Mouse (Mus musculus): ENCODE measurements around the gene Olr1.

The Olr1 gene

DNA sequence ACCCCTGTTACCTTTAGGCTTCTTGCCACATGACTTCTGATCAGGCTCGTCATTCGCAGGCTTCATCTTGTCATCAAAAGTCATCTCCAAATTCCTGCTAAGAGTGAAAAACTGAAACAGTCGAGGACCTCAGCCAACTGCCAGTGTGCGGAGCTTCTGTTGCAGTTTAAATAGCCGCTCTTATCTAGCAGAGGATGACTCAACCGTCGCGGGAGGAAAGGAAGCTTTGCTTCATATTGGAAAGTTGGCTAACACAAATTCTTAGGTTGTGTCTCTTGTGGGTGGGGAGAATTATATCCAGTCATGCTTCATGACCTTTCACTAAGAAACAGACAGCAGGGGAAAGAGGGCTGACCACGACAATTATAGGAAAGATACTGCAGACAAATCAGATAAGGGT, at the start of gene Olr1:
Olr1 (minus strand) TSS at position 142 of the 400 bp plus-strand sequence.
- no peak for DNase-seq

GRCm38 (mm10) chr6:129548009-129548408, 41.0 kb upstream of the Olr1 start:
- DNase-seq: no peak

DNA sequence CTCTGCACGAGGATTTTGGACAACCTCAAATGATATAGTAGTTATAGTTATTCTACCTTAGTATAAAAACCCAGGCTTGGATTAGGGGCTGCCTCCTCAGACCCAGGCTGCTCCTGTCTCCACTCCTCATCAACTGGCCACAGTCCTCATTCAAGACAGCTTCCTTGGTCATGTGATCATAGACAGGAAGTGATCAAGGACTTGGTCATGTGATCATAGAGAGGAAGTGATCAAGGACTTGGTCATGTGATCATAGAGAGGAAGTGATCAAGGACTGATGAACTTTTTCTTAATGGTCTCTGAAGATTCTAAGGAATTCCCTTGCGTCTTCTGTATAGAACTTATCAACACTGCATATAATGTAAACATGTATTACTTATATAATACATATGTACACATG, 40.3 kb upstream of the Olr1 start:
- DNase-seq: no peak

- peak; percentile 47 for DNase-seq
Observed at GRCm38 (mm10) chr6:129543709-129544606, 37.0 kb upstream of the Olr1 start.

- DNase-seq: no peak
Observed at GRCm38 (mm10) chr6:129542540-129542939, 35.6 kb upstream of the Olr1 start.

- no peak for DNase-seq
Observed at GRCm38 (mm10) chr6:129541931-129542330, 35.0 kb upstream of the Olr1 start.

DNA sequence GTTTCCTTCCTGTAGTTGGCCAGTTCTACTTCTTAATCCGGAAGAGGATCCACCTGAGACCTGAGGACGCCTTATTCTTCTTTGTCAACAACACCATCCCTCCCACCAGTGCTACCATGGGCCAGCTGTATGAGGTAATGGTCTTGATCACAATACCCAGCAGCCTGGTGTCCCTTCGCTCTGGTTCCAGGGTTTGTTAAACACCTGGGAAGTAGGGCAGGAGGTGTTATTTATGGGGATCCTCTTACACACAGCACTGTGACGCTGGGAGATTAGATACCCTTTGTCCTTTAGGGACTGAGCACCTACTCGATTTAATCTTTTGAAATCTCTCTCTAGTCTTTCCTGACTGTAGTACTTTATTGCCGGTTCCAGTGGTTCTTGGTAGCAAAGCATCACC, 31.6 kb upstream of the Olr1 start:
- no peak for DNase-seq

DNA sequence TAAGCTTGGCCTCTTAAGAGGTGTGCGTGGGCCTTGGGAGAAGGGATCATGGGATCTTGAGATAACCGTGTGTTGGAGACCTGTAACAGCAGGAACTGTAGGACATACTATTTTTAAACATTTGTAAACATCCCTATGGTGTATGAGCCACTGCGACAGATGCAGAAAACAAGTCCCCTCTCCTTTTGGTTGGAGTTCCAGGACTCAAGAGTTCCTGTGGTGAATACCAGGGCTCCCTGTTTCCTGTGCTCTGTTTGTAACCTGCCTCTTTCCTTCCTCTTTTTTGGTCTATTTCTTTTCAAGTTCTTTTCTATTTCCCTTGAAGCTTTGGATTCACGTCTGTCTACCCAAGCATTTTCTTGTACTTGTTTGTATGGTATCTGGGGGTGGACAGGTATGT, 28.8 kb upstream of the Olr1 start:
- DNase-seq: no peak

DNA sequence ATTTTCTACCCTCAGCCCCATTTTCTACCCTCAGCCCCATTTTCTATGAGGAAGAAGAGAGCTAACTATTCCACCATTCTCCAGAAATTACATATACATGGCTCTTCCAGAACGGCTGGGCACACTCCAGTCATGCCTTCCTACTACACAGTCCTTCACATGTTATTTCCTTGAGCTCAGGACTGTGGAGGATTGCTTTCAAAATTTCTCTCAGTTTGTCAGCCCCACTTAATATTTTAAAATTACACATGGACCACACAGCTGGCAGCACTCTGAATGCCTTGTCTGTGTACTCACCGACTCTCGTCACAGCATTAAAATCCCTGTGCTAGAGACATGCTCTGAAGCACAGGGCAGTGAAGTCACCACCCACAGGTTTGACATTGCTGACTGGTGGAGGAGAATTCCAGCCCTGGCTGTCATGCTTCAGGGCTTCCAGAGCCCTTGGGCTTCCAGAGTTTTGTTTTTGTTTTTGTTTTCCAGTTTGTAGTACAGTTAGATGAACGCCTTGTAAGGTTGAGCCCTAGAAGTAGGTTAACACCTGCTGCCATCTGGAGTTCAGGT, 27.7 kb upstream of the Olr1 start:
- no peak for DNase-seq

DNA sequence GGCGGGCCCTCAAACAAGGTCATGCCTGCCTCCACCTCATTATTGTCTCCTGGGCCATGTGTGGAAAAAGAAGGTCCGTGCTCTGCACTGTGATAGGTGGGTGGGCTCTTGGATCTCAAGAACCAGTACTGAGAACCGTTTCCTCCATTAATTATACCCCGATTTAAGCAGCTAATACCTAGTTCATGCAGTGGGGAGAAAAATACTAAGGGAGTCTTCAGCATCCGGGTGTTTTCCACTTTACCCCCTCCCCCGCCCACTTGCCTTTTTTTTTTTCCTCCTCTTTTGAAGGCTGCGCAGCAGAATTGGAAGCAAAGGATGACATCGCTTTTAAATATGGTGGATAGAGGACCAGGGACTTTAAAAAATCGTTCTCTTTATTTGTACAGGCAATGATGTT, 27.1 kb upstream of the Olr1 start:
- DNase-seq: no peak

DNA sequence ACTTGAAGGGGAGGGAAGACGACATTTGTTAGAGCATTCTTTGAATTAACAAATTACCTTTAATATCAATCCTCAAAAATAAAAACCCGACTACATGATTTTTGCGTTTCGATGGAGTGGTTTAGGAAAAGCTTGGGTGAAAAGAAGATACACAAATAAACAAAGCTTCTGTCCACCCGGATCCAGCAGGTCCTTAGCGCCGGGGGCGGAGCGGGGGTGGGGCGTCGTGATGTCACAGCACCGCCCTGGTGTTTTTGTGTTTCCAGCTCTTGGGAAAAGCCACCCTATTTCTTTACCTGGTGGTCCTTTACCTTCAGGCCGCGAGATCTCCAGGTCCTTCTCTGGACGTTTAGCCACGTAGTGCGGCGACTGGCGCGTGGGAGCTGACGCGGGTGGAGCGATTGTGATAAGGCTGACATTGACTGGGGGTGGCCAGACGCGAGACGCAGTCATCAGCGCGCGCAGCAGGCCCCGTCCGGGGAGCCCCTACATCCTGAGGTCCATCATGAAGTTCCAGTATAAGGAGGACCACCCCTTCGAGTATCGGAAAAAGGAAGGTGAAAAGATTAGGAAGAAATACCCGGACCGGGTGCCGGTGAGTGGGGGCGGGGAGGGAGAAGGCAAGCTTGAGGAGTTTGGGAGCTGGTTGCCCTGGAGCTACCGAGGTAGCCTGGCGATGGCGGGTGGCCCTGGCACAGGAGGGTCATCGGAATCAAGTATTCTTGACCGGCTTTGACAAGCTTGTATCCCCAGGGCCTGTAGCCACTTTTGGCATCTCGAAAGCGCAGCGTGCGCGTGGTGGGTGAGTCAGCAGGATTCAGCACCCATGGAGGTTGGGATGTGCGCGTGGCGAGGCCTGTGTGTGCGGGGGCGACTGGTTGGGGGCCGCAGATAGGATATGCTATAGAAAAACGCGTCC, 26.2 kb upstream of the Olr1 start, which contains the start of gene Gabarapl1:
Gabarapl1 (plus strand) TSS at position 219 of the 919 bp plus-strand sequence.
- DNase-seq: peak; percentile 82

DNA sequence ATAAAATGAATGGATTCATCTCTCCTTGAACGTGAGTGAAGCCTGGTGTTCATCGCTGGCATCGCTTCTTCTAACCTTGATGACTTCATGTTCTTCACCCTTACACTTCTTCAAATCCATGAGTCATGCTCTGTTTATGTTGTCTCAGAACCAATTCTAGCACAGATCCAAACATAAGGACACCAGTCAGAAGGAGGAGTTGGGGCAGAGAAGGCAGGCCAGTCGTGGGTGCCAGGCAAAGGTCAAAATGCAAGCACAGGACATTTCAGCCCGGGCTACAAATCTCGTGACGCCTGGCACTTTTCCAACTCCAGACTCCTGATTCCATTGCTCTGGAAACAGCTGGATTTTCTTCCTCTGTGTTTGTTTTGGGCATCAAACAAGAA, 25.6 kb upstream of the Olr1 start:
- DNase-seq: peak; percentile 33

GRCm38 (mm10) chr6:129530261-129530660, 23.3 kb upstream of the Olr1 start:
- no peak for DNase-seq

- no peak for DNase-seq
Observed at GRCm38 (mm10) chr6:129529605-129530004, 22.6 kb upstream of the Olr1 start.

- DNase-seq: no peak
Observed at GRCm38 (mm10) chr6:129527416-129527815, 20.5 kb upstream of the Olr1 start.

GRCm38 (mm10) chr6:129526069-129526468, 19.1 kb upstream of the Olr1 start:
- no peak for DNase-seq

DNA sequence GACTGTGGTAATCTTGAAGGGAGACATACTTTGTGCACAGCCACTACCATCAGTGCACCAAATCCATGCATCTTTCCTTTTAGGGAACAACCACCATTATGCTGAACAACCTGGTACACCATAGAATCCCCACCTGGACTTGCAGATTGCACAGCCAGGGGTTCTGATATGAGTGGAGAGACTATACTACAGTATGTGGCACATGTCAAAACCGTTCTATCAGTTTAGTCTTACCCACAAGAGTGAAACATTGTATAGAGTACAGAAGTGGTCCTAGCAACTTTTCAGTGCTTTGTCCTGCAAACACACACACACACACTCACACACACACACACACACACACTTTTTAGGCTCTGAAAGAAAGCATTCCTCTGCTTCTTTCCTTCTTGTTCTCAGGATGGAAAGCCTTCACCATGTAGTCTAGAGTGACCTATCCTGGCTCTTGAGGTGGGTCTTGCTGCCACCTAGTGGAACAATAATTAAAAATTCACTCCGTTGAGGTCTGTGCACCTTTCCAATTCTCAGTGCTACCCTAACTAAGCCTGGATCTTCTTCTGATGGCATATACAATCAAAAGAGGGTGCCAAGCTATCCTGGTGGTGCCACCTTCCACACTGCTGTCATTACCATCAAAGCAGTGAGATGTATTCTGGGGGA, 10.9 kb upstream of the Olr1 start:
- no peak for DNase-seq

GRCm38 (mm10) chr6:129516388-129516787, 9.4 kb upstream of the Olr1 start:
- DNase-seq: no peak

DNA sequence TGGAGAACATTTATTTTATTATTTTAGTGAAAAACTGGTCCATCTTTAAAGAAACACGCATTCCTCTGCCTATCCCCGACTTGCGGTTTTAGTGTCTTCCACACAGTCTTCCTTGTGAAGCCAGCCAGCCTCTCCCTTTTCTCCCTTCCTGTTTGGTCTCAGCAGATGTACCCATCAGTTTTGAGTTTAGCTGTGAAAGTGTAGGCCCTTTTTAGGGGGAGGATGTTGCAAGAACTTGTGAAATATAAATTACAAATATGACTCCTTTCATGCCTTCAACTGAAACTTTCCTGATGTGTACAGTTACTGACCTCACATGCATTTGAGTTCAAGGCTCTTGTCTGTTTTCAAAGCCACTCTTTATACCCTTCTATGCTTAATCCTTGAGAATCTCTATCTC, 8.1 kb upstream of the Olr1 start:
- no peak for DNase-seq

GRCm38 (mm10) chr6:129514376-129514775, 7.4 kb upstream of the Olr1 start:
- no peak for DNase-seq

DNA sequence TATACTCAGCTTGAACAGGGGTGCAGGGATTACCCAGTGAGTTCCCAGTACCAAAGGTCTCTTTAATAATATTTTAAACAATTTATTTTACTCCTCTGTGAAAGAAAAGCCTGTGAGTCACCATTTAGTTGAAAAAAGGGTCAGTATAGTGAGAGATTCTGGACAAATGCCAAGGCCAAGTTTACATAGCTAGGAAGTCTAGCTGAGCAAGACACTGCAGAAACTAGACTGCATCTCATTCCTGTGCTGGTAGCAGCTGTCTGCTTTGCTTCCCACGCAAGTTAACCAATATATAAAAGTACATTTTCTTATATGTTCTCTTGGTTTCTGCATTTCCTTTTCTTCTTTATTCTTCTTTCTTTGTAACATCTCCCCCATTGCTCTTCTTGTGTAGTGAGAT, 6.4 kb upstream of the Olr1 start:
- DNase-seq: no peak

DNA sequence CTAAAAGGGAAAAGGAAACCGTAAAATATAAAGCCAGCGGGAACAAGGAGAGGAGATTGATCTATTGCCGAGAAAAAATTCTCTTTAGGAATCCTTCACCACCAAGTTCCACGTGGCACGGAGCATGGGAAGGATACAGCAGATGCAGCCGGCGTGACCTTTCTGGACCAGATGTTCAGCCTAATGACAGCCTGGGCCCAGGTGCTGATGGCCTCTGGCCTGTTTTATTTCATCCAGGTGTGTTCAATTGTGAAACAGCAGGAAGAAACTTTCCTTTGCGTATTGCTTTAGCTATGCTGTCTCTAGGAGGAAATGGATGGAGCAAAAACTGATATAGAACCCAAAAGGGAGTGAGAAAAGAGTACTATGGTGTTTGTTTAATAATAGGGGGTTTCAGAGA, 5.9 kb upstream of the Olr1 start:
- DNase-seq: no peak

GRCm38 (mm10) chr6:129512367-129512766, 5.4 kb upstream of the Olr1 start, which contains the start of gene Tmem52b:
TSS of gene Tmem52b (plus strand) at chr6:129512555.
- no peak for DNase-seq
